Mouse (Mus musculus) stomach, postnatal 0 days (tissue): ENCODE measurements around the gene Fhl3. TPM values are rescaled to one million over a fixed set of nuclear protein-coding genes. Genes with fewer than 3 reads are reported as not detected.

Experiments
- ATAC-seq: fragments of 200-750 bp; cut with Nextera tagmentation; 2 replicates; pipeline ENCODE4 v1.8.0; 2017; ENCODE audit not compliant: low FRiP score, low TSS enrichment
- DNase-seq: peaks from one replicate; pipeline ENCODE4 v3.0.0-alpha.2; 2016; ENCODE audit warnings: low spot score
- H3K27ac ChIP-seq: fragments of 300-500 bp; sonication (generic); replicated peaks from 2 replicates; pipeline ENCODE4 v1.5.1; 2014; ENCODE audit warnings: mild to moderate bottlenecking, control low read depth
- H3K27me3 ChIP-seq: fragments of 300-500 bp; sonication (generic); 2 replicates; pipeline ENCODE4 v1.6.1; 2014; ENCODE audit warnings: low read length; ENCODE audit not compliant: control insufficient read depth, insufficient read depth
- H3K36me3 ChIP-seq: fragments of 300-500 bp; sonication (generic); 2 replicates; pipeline ENCODE4 v1.6.1; 2014; ENCODE audit warnings: low read length, mixed read lengths; ENCODE audit not compliant: control insufficient read depth, insufficient read depth
- H3K4me1 ChIP-seq: fragments of 300-500 bp; sonication (generic); replicated peaks from 2 replicates; pipeline ENCODE4 v1.6.1; 2014; ENCODE audit warnings: antibody characterized with exemption; ENCODE audit not compliant: control insufficient read depth, insufficient read depth
- H3K4me2 ChIP-seq: fragments of 300-500 bp; sonication (generic); replicated peaks from 2 replicates; pipeline ENCODE4 v1.6.1; 2014; ENCODE audit warnings: low read depth, mild to moderate bottlenecking, control low read depth, moderate library complexity
- H3K4me3 ChIP-seq: fragments of 300-500 bp; sonication (generic); 2 replicates; pipeline ENCODE4 v1.5.1; 2014; ENCODE audit warnings: low read depth, low read length, control low read depth
- H3K9ac ChIP-seq: fragments of 300-500 bp; sonication (generic); 2 replicates; pipeline ENCODE4 v1.6.1; 2014; ENCODE audit warnings: mild to moderate bottlenecking, low read length, control low read depth, mixed read lengths
- H3K9me3 ChIP-seq: fragments of 300-500 bp; sonication (generic); 2 replicates; pipeline ENCODE4 v1.6.1; 2016; ENCODE audit warnings: low read length; ENCODE audit not compliant: control insufficient read depth
- CTCF ChIP-seq: IDR thresholded peaks from 2 replicates; pipeline ENCODE4 v1.5.1; 2016; ENCODE audit warnings: antibody characterized with exemption, low read depth, mild to moderate bottlenecking, moderate library complexity
- EP300 ChIP-seq: optimal IDR thresholded peaks from 2 replicates; pipeline ENCODE3; 2016; ENCODE audit warnings: antibody characterized with exemption
- WGBS: fragments of 180-500 bp; shearing (Covaris S2); extraction: QIAGEN DNeasy Blood & Tissue Kit; methylation state at CpG from one replicate; pipeline ENCODE4 v1.1.7; 2014; 5-methylcytosine and 5-hydroxymethylcytosine counted together
- polyA plus RNA-seq: library from polyadenylated mRNA; unstranded; fragments of >200 nt; fragmentation: Nextera tagmentation; extraction: Ambion mirVana; gene quantifications from 2 replicates; pipeline ENCODE4 v1.2.1, GENCODE M21; 2015

The Fhl3 gene
- polyA plus RNA-seq, 1 experiment from 2014 or later = 9.0 TPM

DNA sequence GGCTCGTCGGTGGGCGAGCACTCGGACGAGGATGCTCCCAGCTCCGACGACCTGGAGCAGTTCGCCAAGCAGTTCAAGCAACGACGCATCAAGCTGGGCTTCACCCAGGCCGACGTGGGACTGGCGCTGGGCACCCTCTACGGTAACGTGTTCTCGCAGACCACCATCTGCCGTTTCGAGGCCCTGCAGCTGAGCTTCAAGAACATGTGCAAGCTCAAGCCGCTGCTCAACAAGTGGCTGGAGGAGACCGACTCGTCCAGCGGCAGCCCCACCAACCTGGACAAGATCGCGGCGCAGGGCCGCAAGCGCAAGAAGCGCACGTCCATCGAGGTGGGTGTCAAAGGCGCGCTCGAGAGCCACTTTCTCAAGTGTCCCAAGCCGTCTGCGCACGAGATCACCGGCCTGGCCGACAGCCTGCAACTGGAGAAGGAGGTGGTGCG lies 42.1 kb upstream of the Fhl3 start:
- ATAC-seq = no peak

DNA sequence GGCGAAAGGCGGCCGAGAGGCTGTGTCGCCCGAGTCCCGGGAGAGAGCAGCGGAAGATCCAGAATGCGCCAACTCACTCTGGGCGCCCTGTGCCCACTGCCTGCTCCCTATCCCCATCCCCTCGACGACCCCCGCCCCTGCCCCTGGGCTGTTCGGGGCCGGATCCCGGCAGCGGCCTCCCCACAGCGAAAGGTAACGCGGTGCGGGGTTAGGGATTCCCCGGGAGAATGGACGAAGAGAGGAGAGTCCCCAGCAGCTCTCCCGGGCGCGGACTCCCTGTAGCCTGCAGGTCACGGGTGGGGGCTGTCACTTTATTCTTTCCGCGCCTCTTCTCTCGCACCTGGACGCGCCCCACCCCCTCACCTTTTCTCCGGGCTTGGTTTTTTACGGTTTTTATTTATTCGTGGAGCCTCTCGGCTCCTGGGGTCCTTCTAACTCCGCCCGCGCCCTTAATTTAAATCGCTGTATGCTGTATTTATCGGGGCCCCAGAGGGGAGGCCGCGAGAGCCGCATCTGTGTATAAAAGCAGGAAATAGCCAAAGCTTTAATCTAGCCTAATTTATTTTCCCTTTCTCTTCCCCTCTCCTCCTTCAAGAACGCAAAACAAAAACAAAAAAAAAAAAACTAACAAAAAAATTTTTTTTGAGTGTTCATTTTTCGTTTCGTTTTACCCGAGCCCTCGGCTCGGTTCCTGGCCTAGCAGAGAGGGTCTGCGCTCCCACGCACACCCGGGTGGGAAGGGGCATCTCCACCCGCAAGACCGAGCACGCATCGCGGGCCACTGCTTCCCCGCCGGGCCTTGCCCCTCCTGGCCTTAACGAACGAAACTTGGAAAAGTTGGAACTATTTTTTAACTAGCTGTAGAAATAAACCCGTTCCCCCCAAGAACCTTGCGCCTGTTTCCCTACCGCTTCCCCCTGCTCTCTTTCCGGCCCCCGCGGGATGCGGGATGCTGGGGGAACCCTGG lies 41.0 kb upstream of the Fhl3 start:
- ATAC-seq (no peak), DNase-seq (no peak)
- H3K9me3 ChIP-seq = no peaks in the 10 kb centered on the region
- H3K36me3 ChIP-seq = no peaks in the 10 kb centered on the region
- 3% methylated on average over 66 of the region's 68 CpGs for WGBS
- peak overlapping the region; percentile 18; the same call in 1 of the 2 replicates for H3K4me3 ChIP-seq
- no peak overlapping the region for H3K4me2 ChIP-seq
- H3K27ac ChIP-seq = no peak overlapping the region
- H3K27me3 ChIP-seq = peaks cover 29% of the 10 kb centered on the region
- H3K9ac ChIP-seq = no peak overlapping the region
- peaks cover 8% of the 10 kb centered on the region; the same call in 1 of the 2 replicates for H3K4me1 ChIP-seq
- TF ChIP-seq CTCF (no peak), EP300 (no peak)

More for the DNA sequence above, 42.1 kb upstream of the Fhl3 start:
- Histone ChIP-seq H3K27me3 (peaks cover 29% of the 10 kb centered on the region), H3K4me2 (peak overlapping the region; percentile 95), H3K36me3 (no peaks in the 10 kb centered on the region), H3K4me3 (peak overlapping the region; percentile 56), H3K27ac (no peak overlapping the region), H3K4me1 (peaks cover 8% of the 10 kb centered on the region; the same call in 1 of the 2 replicates), H3K9me3 (no peaks in the 10 kb centered on the region), H3K9ac (no peak overlapping the region)
- WGBS = under 1% methylated on average over 39 of the region's 39 CpGs
- no peak for DNase-seq
- TF ChIP-seq EP300 (no peak), CTCF (no peak)

DNA sequence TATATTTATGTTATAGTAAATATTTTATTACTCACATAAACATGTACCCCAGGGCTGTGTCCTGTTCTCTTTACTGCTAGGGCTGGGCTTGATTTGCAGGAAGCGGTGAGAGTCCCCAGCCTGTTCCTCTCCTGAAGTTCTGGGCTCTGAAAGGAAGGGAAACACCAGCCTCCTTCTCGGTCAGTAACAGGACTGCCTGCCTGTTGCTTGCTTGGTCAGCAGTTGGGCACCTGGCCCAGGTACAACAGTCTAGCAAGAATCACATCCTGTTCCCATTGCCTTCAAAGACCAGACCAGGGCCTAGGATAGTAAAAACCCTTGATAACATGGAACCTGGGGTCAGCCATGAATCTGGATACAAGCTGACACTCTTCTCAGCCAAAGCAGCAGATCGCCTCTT lies 39.9 kb upstream of the Fhl3 start:
- Histone ChIP-seq H3K9me3 (no peaks in the 10 kb centered on the region), H3K27me3 (peaks cover 27% of the 10 kb centered on the region), H3K27ac (no peak overlapping the region), H3K9ac (no peak overlapping the region), H3K36me3 (no peaks in the 10 kb centered on the region), H3K4me2 (no peak overlapping the region), H3K4me1 (peaks cover 8% of the 10 kb centered on the region; the same call in 1 of the 2 replicates), H3K4me3 (no peak overlapping the region)
- 54% methylated on average over 3 of the region's 3 CpGs for WGBS
- ATAC-seq (no peak), DNase-seq (no peak)
- TF ChIP-seq EP300 = no peak
- TF ChIP-seq CTCF = no peak

DNA sequence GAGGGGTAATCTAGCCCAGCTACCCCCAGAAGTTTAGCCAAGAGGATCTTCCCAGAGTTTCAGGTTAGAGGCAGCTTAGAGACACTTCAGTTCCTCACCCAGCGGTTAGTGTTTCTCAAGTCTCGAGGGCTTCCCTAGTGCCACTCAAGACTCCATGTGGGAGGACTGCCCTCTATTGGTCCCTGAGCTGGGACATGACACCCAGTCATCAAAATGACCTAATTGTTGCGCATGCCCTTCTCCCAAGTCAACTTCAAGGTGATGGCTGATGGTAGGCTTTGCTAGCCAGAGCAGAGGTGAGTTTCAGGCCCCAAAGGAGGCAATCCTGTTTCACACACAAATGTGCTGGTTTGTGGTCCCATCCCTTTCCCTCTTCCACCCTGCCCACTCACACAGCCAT lies 37.5 kb upstream of the Fhl3 start:
- Histone ChIP-seq H3K27ac (no peak overlapping the region), H3K9ac (no peak overlapping the region), H3K9me3 (no peaks in the 10 kb centered on the region), H3K4me3 (no peak overlapping the region), H3K36me3 (no peaks in the 10 kb centered on the region), H3K4me2 (no peak overlapping the region), H3K27me3 (peaks cover 20% of the 10 kb centered on the region), H3K4me1 (peaks cover 3% of the 10 kb centered on the region; the same call in 1 of the 2 replicates)
- DNase-seq (no peak), ATAC-seq (no peak)
- 28% methylated on average over 3 of the region's 3 CpGs for WGBS
- TF ChIP-seq EP300 (no peak), CTCF (peak; percentile 69)

DNA sequence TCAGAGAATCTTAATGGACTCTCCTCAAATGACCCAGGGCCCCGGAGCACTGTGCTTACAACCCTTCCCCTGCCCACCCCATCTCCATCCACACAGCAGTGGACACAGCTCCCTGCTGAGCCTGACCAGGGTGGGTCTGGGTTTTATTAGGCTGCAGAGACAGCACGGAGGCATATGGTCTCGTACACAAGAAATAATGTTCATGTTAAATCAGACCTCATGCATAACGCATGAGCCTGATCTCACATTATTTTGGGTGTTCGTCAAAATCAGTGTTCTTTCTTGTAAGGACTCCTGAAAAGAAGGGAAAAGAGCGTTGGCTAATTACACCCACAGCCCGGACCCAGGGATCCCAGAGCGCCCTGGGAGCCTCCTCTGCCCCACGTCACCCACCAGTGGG lies 36.3 kb upstream of the Fhl3 start:
- Histone ChIP-seq H3K4me1 (0 out of 2 replicates have a peak, but pooled peaks cover 3% of the 10 kb centered on the region), H3K27ac (no peak overlapping the region), H3K4me3 (no peak overlapping the region), H3K36me3 (no peaks in the 10 kb centered on the region), H3K27me3 (peaks cover 14% of the 10 kb centered on the region), H3K4me2 (no peak overlapping the region), H3K9me3 (no peaks in the 10 kb centered on the region), H3K9ac (no peak overlapping the region)
- DNase-seq = no peak
- 72% methylated on average over 9 of the region's 9 CpGs for whole genome bisulfite sequencing
- no peak for ATAC-seq
- TF ChIP-seq EP300 = no peak
- TF ChIP-seq CTCF = no peak

DNA sequence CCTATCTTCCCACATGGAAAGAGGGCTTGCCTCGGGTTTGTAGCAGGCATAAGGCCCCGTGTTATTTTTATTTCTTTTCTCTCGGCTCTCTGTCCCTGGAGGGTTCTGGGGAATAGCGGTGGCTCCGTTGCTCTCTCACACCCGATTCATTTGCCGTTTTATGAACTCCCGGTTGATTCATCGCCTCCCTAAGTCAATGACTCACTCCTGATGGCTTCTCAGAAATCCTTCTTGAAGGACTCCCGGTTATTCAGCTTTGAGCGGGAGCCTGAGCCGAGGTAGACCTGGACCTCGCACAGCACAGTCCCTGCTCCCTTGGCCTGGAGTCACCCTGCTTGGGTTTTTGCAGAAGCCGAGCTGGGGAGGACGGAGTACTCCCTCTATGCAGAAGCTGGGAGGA lies 35.9 kb upstream of the Fhl3 start:
- H3K27ac ChIP-seq = no peak overlapping the region
- no peaks in the 10 kb centered on the region for H3K4me1 ChIP-seq
- H3K36me3 ChIP-seq = no peaks in the 10 kb centered on the region
- no peak overlapping the region for H3K9ac ChIP-seq
- ATAC-seq (no peak), DNase-seq (no peak)
- H3K4me3 ChIP-seq = no peak overlapping the region
- no peaks in the 10 kb centered on the region for H3K9me3 ChIP-seq
- H3K4me2 ChIP-seq = no peak overlapping the region
- 66% methylated on average over 15 of the region's 15 CpGs for WGBS
- H3K27me3 ChIP-seq = peaks cover 11% of the 10 kb centered on the region
- TF ChIP-seq EP300 (no peak), CTCF (no peak)
